Mouse (Mus musculus): ENCODE data around the gene Gm49358. TPM values are rescaled to one million over a fixed set of nuclear protein-coding genes. Genes with fewer than 3 reads are reported as not detected.

Gene Gm49358
- polyA plus RNA-seq, 1 experiment from 2014 or later: not detected

DNA sequence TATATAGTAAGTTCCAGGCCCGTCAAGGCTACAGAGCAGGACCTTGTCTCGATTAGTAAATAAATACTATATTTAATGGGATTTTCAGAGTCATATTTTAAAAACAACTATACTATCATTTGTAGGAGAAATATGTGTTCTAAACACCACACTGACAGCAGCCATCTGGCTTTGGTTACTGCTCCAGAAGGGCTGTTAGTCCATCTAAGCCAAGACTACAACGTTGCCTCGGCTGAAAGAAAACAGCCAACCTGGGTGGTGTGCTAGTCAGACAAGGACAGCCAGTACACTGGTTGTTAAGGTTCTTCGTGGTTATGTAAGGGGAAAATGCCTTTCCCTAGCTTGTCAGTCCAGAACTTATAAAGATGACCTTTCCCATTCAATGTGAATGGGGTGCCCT lies 78.9 kb downstream of the Gm49358 start:
- Histone ChIP-seq H3K27ac (ENCODE audit: poor library complexity, severe bottlenecking) (no peak overlapping the region), H3K9ac (no peak overlapping the region), H3K4me1 (replicated peaks) (0 out of 2 replicates have a peak, but pooled peaks cover 5% of the 10 kb centered on the region), H3K27me3 (replicated peaks) (no peaks in the 10 kb centered on the region), H3K4me2 (no peak overlapping the region), H3K9me3 (replicated peaks) (no peaks in the 10 kb centered on the region), H3K36me3 (peaks cover 4% of the 10 kb centered on the region; the same call in 1 of the 2 replicates), H3K4me3 (no peak overlapping the region)
- ATAC-seq (ENCODE audit: insufficient number of reproducible peaks, low FRiP score): no peak
- 81% methylated on average over 5 of the region's 5 CpGs for WGBS

GRCm38 (mm10) chr10:86846926-86847467 lies 83.2 kb downstream of the Gm49358 start:
- Histone ChIP-seq H3K4me1 (replicated peaks) (peaks cover 14% of the 10 kb centered on the region), H3K9ac (no peak overlapping the region), H3K27me3 (replicated peaks) (no peaks in the 10 kb centered on the region), H3K27ac (ENCODE audit: poor library complexity, severe bottlenecking) (no peak overlapping the region), H3K4me3 (no peak overlapping the region), H3K4me2 (no peak overlapping the region), H3K36me3 (no peaks in the 10 kb centered on the region), H3K9me3 (replicated peaks) (no peaks in the 10 kb centered on the region)
- ATAC-seq (ENCODE audit: insufficient number of reproducible peaks, low FRiP score): no peak
- 72% methylated on average over 9 of the region's 9 CpGs for WGBS

GRCm38 (mm10) chr10:86849087-86849486 lies 85.3 kb downstream of the Gm49358 start:
- ATAC-seq (ENCODE audit: insufficient number of reproducible peaks, low FRiP score): no peak
- H3K27me3 ChIP-seq (replicated peaks): no peaks in the 10 kb centered on the region

DNA sequence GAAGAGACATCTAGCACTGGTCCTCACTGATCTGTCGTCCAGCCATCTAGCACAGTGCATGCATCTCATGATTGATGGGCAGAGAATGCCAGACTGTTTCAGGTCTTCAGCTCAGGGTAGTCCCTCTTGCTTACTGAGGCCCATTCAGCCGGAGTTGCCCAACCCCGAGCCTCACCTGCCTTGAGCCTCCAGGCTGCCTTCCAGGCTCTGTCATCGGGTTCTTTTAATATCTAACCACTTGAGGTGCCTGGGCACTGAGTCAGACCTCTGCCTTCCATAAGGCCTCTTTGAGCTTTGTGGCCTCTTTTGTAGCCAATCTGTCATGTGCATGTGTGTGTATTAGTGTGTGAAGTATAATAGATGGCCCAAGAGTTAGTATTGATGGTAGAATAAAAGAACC lies 85.7 kb downstream of the Gm49358 start:
- Histone ChIP-seq H3K4me2 (no peak overlapping the region), H3K4me1 (replicated peaks) (peaks cover 14% of the 10 kb centered on the region), H3K4me3 (no peak overlapping the region), H3K27me3 (replicated peaks) (no peaks in the 10 kb centered on the region), H3K9me3 (replicated peaks) (no peaks in the 10 kb centered on the region), H3K9ac (no peak overlapping the region), H3K36me3 (no peaks in the 10 kb centered on the region), H3K27ac (ENCODE audit: poor library complexity, severe bottlenecking) (no peak overlapping the region)
- no peak for ATAC-seq (ENCODE audit: insufficient number of reproducible peaks, low FRiP score)
- 65% methylated on average over 4 of the region's 4 CpGs for WGBS

More at GRCm38 (mm10) chr10:86849087-86849486, 85.3 kb downstream of the Gm49358 start:
- Histone ChIP-seq H3K4me3 (no peak overlapping the region), H3K9ac (no peak overlapping the region), H3K36me3 (no peaks in the 10 kb centered on the region), H3K9me3 (replicated peaks) (no peaks in the 10 kb centered on the region), H3K4me2 (no peak overlapping the region), H3K27ac (ENCODE audit: poor library complexity, severe bottlenecking) (no peak overlapping the region), H3K4me1 (replicated peaks) (peaks cover 14% of the 10 kb centered on the region)
- WGBS: 82% methylated on average over 4 of the region's 4 CpGs

DNA sequence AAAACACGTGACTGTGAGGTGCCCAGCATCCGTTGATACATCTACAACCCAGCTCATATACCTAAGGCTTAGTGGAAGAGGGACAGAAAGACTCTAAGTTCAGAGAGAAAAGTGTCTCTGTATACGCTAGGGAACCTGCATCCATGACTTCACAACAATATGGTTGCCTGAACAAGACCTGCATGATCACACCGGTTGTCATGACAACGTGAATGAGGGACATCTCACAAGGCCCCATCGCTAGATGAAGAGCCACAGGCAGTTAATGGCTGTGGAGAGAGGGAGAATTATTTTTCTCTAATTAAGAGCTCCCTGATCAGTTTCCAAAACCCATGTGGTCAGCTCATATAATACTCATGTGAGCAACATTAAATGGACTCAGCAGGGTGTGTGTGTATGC lies 88.4 kb downstream of the Gm49358 start:
- WGBS: 82% methylated on average over 6 of the region's 6 CpGs
- H3K36me3 ChIP-seq: no peaks in the 10 kb centered on the region
- no peak overlapping the region for H3K4me3 ChIP-seq
- ATAC-seq (ENCODE audit: insufficient number of reproducible peaks, low FRiP score): no peak
- H3K27me3 ChIP-seq (replicated peaks): no peaks in the 10 kb centered on the region
- H3K4me1 ChIP-seq (replicated peaks): peaks cover 9% of the 10 kb centered on the region
- H3K9me3 ChIP-seq (replicated peaks): no peaks in the 10 kb centered on the region
- H3K4me2 ChIP-seq: no peak overlapping the region
- H3K9ac ChIP-seq: no peak overlapping the region
- H3K27ac ChIP-seq (ENCODE audit: poor library complexity, severe bottlenecking): no peak overlapping the region

DNA sequence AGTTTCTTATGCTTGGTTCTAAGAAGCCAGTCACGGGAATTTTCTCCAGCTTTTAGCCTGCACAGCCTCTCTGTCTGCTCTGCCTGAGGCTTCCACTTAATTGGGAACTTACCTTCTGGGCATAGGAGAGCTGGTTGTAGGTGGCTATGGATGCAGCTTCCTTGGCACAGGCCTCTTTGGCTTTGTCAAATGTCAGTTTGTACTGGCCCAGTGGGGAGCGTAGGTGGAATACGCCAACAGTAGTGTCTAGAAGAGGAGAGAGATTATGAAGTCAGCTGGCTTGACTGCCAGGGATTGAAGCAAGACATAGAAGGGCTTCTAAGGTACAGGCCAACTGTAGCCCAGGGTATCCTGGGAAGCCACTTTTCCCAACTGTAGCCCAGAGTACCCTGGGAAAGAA lies 89.7 kb downstream of the Gm49358 start:
- ATAC-seq (ENCODE audit: insufficient number of reproducible peaks, low FRiP score): no peak
- Histone ChIP-seq H3K4me2 (no peak overlapping the region), H3K36me3 (no peaks in the 10 kb centered on the region), H3K9ac (no peak overlapping the region), H3K9me3 (replicated peaks) (no peaks in the 10 kb centered on the region), H3K27ac (ENCODE audit: poor library complexity, severe bottlenecking) (no peak overlapping the region), H3K4me3 (no peak overlapping the region), H3K4me1 (replicated peaks) (peaks cover 4% of the 10 kb centered on the region), H3K27me3 (replicated peaks) (no peaks in the 10 kb centered on the region)
- WGBS: 79% methylated on average over 3 of the region's 3 CpGs

DNA sequence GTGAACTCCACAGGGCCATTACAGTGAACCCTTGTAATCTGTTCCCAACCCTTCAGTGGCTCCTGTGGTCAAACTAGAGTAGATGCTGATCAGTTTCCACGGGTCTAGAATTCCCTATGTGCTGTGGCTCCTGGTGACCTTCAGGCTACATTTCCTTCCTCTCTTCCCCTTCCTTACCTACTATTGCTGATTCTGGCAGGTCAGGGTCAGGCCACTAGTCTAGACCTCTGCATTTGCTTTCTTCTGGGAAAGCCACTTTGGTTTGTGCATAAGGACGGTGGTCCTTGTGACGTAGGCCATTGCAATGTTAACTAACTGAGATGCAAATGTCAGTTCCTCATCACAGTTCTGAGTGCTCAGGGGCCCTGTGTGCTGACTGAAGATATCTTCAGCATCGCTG lies 96.6 kb downstream of the Gm49358 start:
- H3K9me3 ChIP-seq (replicated peaks): no peaks in the 10 kb centered on the region
- no peak for ATAC-seq (ENCODE audit: insufficient number of reproducible peaks, low FRiP score)
- no peak overlapping the region for H3K27ac ChIP-seq (ENCODE audit: poor library complexity, severe bottlenecking)
- no peaks in the 10 kb centered on the region for H3K27me3 ChIP-seq (replicated peaks)
- H3K9ac ChIP-seq: no peak overlapping the region
- no peak overlapping the region for H3K4me3 ChIP-seq
- H3K4me2 ChIP-seq: no peak overlapping the region
- H3K36me3 ChIP-seq: no peaks in the 10 kb centered on the region
- H3K4me1 ChIP-seq (replicated peaks): 0 out of 2 replicates have a peak, but pooled peaks cover 6% of the 10 kb centered on the region
- WGBS: 67% methylated on average over 4 of the region's 4 CpGs

- no peaks in the 10 kb centered on the region for H3K27me3 ChIP-seq (replicated peaks)
- no peak overlapping the region for H3K9ac ChIP-seq
- H3K4me3 ChIP-seq: no peak overlapping the region
- H3K36me3 ChIP-seq: no peaks in the 10 kb centered on the region
- no peak for ATAC-seq (ENCODE audit: insufficient number of reproducible peaks, low FRiP score)
- 81% methylated on average over 6 of the region's 6 CpGs for WGBS
- H3K27ac ChIP-seq (ENCODE audit: poor library complexity, severe bottlenecking): no peak overlapping the region
- H3K9me3 ChIP-seq (replicated peaks): no peaks in the 10 kb centered on the region
- H3K4me1 ChIP-seq (replicated peaks): 0 out of 2 replicates have a peak, but pooled peaks cover 6% of the 10 kb centered on the region
- no peak overlapping the region for H3K4me2 ChIP-seq
These were observed 98.7 kb downstream of the Gm49358 start for GRCm38 (mm10) chr10:86862496-86862895.

- 0 out of 2 replicates have a peak, but pooled peaks cover 6% of the 10 kb centered on the region for H3K4me1 ChIP-seq (replicated peaks)
- H3K4me3 ChIP-seq: no peak overlapping the region
- H3K36me3 ChIP-seq: no peaks in the 10 kb centered on the region
- no peak for ATAC-seq (ENCODE audit: insufficient number of reproducible peaks, low FRiP score)
- H3K9me3 ChIP-seq (replicated peaks): no peaks in the 10 kb centered on the region
- 82% methylated on average over 6 of the region's 6 CpGs for WGBS
- no peak overlapping the region for H3K27ac ChIP-seq (ENCODE audit: poor library complexity, severe bottlenecking)
- H3K9ac ChIP-seq: no peak overlapping the region
- H3K27me3 ChIP-seq (replicated peaks): no peaks in the 10 kb centered on the region
- no peak overlapping the region for H3K4me2 ChIP-seq
These were observed 99.7 kb downstream of the Gm49358 start for GRCm38 (mm10) chr10:86863429-86863828.

- no peak for ATAC-seq (ENCODE audit: insufficient number of reproducible peaks, low FRiP score)
- H3K9ac ChIP-seq: no peak overlapping the region
- H3K4me1 ChIP-seq (replicated peaks): peaks cover 11% of the 10 kb centered on the region
- H3K27me3 ChIP-seq (replicated peaks): no peaks in the 10 kb centered on the region
- no peak overlapping the region for H3K27ac ChIP-seq (ENCODE audit: poor library complexity, severe bottlenecking)
- no peak overlapping the region for H3K4me3 ChIP-seq
- no peaks in the 10 kb centered on the region for H3K36me3 ChIP-seq
- H3K4me2 ChIP-seq: no peak overlapping the region
- 56% methylated on average over 7 of the region's 7 CpGs for WGBS
- H3K9me3 ChIP-seq (replicated peaks): no peaks in the 10 kb centered on the region
These were observed 108.3 kb downstream of the Gm49358 start for GRCm38 (mm10) chr10:86872121-86872520.

DNA sequence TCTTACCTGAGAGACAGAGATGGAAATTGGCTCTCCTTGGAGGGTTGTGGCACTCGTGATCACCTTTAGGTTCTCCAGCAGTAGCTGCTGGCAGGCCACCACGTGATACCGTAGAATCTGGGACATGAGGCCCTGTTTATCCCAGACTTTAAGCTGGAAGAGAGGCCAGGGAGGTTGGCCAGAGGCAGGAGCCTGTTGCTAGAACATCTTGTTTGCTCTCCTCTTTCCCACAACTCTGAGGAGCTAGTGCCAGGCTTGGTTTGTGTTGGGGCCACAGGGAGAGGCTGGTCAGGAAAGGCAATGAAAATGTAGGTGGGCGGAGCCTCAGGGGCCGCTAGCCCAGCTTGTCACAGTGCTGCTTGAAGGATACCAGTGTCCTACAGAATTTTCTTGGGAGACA lies 108.8 kb downstream of the Gm49358 start:
- Histone ChIP-seq H3K36me3 (no peaks in the 10 kb centered on the region), H3K9ac (no peak overlapping the region), H3K4me2 (no peak overlapping the region), H3K4me1 (replicated peaks) (peaks cover 11% of the 10 kb centered on the region), H3K27me3 (replicated peaks) (no peaks in the 10 kb centered on the region), H3K4me3 (no peak overlapping the region), H3K27ac (ENCODE audit: poor library complexity, severe bottlenecking) (no peak overlapping the region), H3K9me3 (replicated peaks) (no peaks in the 10 kb centered on the region)
- ATAC-seq (ENCODE audit: insufficient number of reproducible peaks, low FRiP score): no peak
- WGBS: 50% methylated on average over 5 of the region's 5 CpGs

DNA sequence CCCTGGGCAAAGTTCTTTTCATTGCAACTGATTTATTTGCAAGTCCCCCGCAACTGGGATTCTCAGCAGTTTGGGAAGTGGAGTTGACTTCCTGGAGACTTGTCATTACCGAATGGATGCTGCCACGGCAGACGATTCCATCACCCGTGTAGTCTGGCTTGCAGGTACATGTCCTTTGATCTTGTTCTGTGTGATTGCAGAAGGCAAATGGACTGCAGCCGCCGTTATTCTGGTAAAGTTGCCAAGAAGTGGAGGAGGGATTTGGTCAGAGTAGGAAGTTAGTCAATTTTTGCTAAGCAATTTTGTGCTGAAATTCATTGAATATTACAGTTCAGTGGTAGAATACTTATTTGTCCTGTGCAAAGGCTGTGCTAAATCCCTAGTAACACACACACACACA lies 114.9 kb downstream of the Gm49358 start:
- no peaks in the 10 kb centered on the region for H3K36me3 ChIP-seq
- H3K27ac ChIP-seq (ENCODE audit: poor library complexity, severe bottlenecking): no peak overlapping the region
- ATAC-seq (ENCODE audit: insufficient number of reproducible peaks, low FRiP score): no peak
- no peak overlapping the region for H3K9ac ChIP-seq
- no peaks in the 10 kb centered on the region for H3K4me1 ChIP-seq (replicated peaks)
- H3K27me3 ChIP-seq (replicated peaks): no peaks in the 10 kb centered on the region
- H3K9me3 ChIP-seq (replicated peaks): no peaks in the 10 kb centered on the region
- 86% methylated on average over 7 of the region's 7 CpGs for WGBS
- no peak overlapping the region for H3K4me3 ChIP-seq
- H3K4me2 ChIP-seq: no peak overlapping the region

Data from heart, embryonic 12.5 days (tissue).